10 mouse cellular contexts compared by ENCODE assay signal in the genomic region with DNA sequence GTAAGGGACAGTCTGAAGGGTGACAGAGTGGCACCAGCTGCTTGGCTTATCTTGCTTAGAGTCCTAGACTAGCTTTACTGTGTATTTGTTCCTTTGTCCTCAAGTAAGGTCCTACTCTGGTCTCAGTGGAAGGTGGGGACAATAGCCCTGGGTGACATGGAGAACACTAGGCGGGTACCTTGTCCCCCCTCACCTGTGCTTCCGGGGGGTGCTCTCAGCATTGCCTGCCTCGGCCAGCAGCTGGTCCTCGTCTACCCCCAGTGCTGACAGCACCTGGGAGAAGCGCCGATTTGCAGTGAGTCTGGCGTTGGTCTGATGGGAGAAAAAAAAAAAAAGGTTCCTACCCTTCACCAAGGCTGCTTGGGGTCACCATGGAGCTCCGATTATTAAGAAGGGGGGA. TPM values are rescaled to one million over a fixed set of nuclear protein-coding genes. Genes with fewer than 3 reads are reported as not detected.
DNase-seq lines count a peak whose midpoint lies in the region; ATAC-seq and TF ChIP-seq lines count a peak whose summit lies in the region.
"Had no signal": no experiment of that assay in that cellular context is flagged by ENCODE, and none has a peak within 500 bp of the region (broad histone marks: within the 10 kb centered on the region; RNA-seq: fewer than 3 reads in every experiment).

No protein-coding gene starts in this region.

- H3K4me3 ChIP-seq in erythroblast, embryonic 14.5 days (replicated peaks), result peak overlapping the region; percentile 100
- peak overlapping the region; percentile 99 for H3K4me3 ChIP-seq in lung, embryonic 16.5 days (ENCODE audit: low read length)
- peak overlapping the region; percentile 98 for H3K4me3 ChIP-seq in intestine, embryonic 16.5 days (ENCODE audit: low read length)
- H3K4me3 ChIP-seq in small intestine, adult 2 months (ENCODE audit: low read depth, low read length), result no peak overlapping the region

- H3K9me3 ChIP-seq in erythroblast, embryonic 14.5 days (ENCODE audit: control insufficient read depth, low read length), result no peaks in the 10 kb centered on the region
- H3K9me3 ChIP-seq in lung, embryonic 16.5 days (ENCODE audit: control insufficient read depth, low read length), result no peaks in the 10 kb centered on the region
- H3K9me3 ChIP-seq in intestine, embryonic 16.5 days (ENCODE audit: control insufficient read depth, low read length), result no peaks in the 10 kb centered on the region

- peak overlapping the region; percentile 94 for H3K4me2 ChIP-seq in lung, embryonic 16.5 days (ENCODE audit: low read depth, low read length)
- H3K4me2 ChIP-seq in intestine, embryonic 16.5 days (ENCODE audit: low read depth, low read length), result peak overlapping the region; percentile 72; the same call in 1 of the 2 replicates

- H3K27ac ChIP-seq in lung, embryonic 16.5 days (ENCODE audit: low read length), result peak overlapping the region; percentile 85
- H3K27ac ChIP-seq in intestine, embryonic 16.5 days (ENCODE audit: low read length), result peak overlapping the region; percentile 85
- peak overlapping the region; percentile 93 for H3K27ac ChIP-seq in small intestine, adult 2 months (ENCODE audit: insufficient read depth, low read depth, low read length)

- TF ChIP-seq POLR2A in small intestine, adult 2 months (IDR thresholded peaks at IDR 0.05; ENCODE audit: low read depth, low read length), result no peak

- no peak for ATAC-seq in erythroblast, adult 5-6 weeks (replicated peaks; ENCODE audit: low FRiP score, poor library complexity, severe bottlenecking)
- no peak for ATAC-seq in lung, embryonic 16.5 days (ENCODE audit: low read depth)
- ATAC-seq in intestine, embryonic 16.5 days, result no peak

- TF ChIP-seq CTCF in small intestine, adult 2 months (IDR thresholded peaks at IDR 0.05; ENCODE audit: extremely low read depth, insufficient read length, insufficient replicate concordance, low read depth, low read length), result no peak

- H3K27me3 ChIP-seq in erythroblast, embryonic 14.5 days (ENCODE audit: control insufficient read depth), result no peaks in the 10 kb centered on the region
- H3K27me3 ChIP-seq in lung, embryonic 16.5 days (ENCODE audit: control insufficient read depth, insufficient read depth, low read depth, low read length), result no peaks in the 10 kb centered on the region
- no peaks in the 10 kb centered on the region for H3K27me3 ChIP-seq in intestine, embryonic 16.5 days (replicated peaks; ENCODE audit: control insufficient read depth, insufficient read depth, low read length)
- no peaks in the 10 kb centered on the region for H3K27me3 ChIP-seq in small intestine, adult 2 months (ENCODE audit: control insufficient read depth, insufficient read depth, low read length)

- peak overlapping the region; percentile 96 for H3K9ac ChIP-seq in lung, embryonic 16.5 days (ENCODE audit: low read length)
- peak overlapping the region; percentile 77; the same call in 1 of the 2 replicates for H3K9ac ChIP-seq in intestine, embryonic 16.5 days (ENCODE audit: low read depth, low read length)

- WGBS in lung, embryonic 16.5 days, result 49% methylated on average over 8 of the region's 8 CpGs
- WGBS in intestine, embryonic 16.5 days, result 65% methylated on average over 8 of the region's 8 CpGs
- 54% methylated on average over 8 of the region's 8 CpGs for WGBS in small intestine, adult 2 months

- H3K36me3 ChIP-seq in erythroblast, embryonic 14.5 days (ENCODE audit: control insufficient read depth), result peaks cover 16% of the 10 kb centered on the region
- no peaks in the 10 kb centered on the region for H3K36me3 ChIP-seq in lung, embryonic 16.5 days (ENCODE audit: control insufficient read depth, insufficient read depth, low read length)
- H3K36me3 ChIP-seq in intestine, embryonic 16.5 days (ENCODE audit: control insufficient read depth, insufficient read depth, low read length), result no peaks in the 10 kb centered on the region
- H3K36me3 ChIP-seq in small intestine, adult 2 months (ENCODE audit: control insufficient read depth, insufficient read depth, low read length), result no peaks in the 10 kb centered on the region; the same call in 1 of the 2 replicates

- no peak for DNase-seq in lung, adult 18-20 months
- no peak for DNase-seq in B cell, adult 2 months
- DNase-seq in left cerebral cortex, adult 8-10 months (ENCODE audit: low spot score in 2 of 2), result no peak
- DNase-seq: adrenal gland, adult 8-10 months had no signal

- H3K4me1 ChIP-seq in erythroblast, embryonic 14.5 days (ENCODE audit: control insufficient read depth), result peaks cover 51% of the 10 kb centered on the region
- H3K4me1 ChIP-seq in lung, embryonic 16.5 days (replicated peaks; ENCODE audit: control insufficient read depth, insufficient read depth, low read length), result peaks cover 26% of the 10 kb centered on the region
- H3K4me1 ChIP-seq in intestine, embryonic 16.5 days (ENCODE audit: control insufficient read depth, insufficient read depth, low read length), result peaks cover 23% of the 10 kb centered on the region
- H3K4me1 ChIP-seq in small intestine, adult 2 months (ENCODE audit: control insufficient read depth, insufficient read depth, insufficient read length, low read length), result peaks cover 11% of the 10 kb centered on the region; the same call in 1 of the 2 replicates

RNA-seq across cellular contexts. Expression of a gene that starts 1.9 kb away (rescaled TPM):
- polyA plus RNA-seq in erythroblast, embryonic 14.5 days (2012), result 15.8 and 17.4 TPM in 2 replicates
- 28.4 and 63.2 TPM in 2 replicates for total RNA-seq in erythroblast, adult 5-6 weeks (2015; ENCODE audit: low replicate concordance)
- total RNA-seq in erythroblast, adult 5-6 weeks (2017; ENCODE audit: low replicate concordance), result 28.5 and 48.2 TPM in 2 replicates
- 67.4 and 69.7 TPM in 2 replicates for polyA plus RNA-seq in lung, embryonic 16.5 days (2015; fragmentation: Nextera tagmentation; extraction: Ambion mirVana)
- polyA plus RNA-seq in intestine, embryonic 16.5 days (2015; fragmentation: Nextera tagmentation; extraction: Ambion mirVana), result 60.2 and 65.6 TPM in 2 replicates
- polyA plus RNA-seq in small intestine, adult 2 months (2012; rRNA removed), result 7.3 and 27.7 TPM in 2 replicates
- 100 to 1,000 TPM in 2 of 4 experiments, 10 to 100 TPM in 2; 85.6 to 109 (median 94.2) TPM for total RNA-seq in left cerebral cortex, adult 8-10 months (2022)

RNA-seq across cellular contexts. Expression of a gene that starts 11.9 kb away (rescaled TPM):
- not detected in 2 replicates for polyA plus RNA-seq in erythroblast, embryonic 14.5 days (2012)
- 2.5 TPM in 1 of 2 replicates, not detected in the other for total RNA-seq in erythroblast, adult 5-6 weeks (2015; ENCODE audit: low replicate concordance)
- not detected in 2 replicates for total RNA-seq in erythroblast, adult 5-6 weeks (2017; ENCODE audit: low replicate concordance)
- polyA plus RNA-seq in lung, embryonic 16.5 days (2015; fragmentation: Nextera tagmentation; extraction: Ambion mirVana), result 1.3 and 1.5 TPM in 2 replicates
- polyA plus RNA-seq in intestine, embryonic 16.5 days (2015; fragmentation: Nextera tagmentation; extraction: Ambion mirVana), result 5.9 and 6.3 TPM in 2 replicates
- polyA plus RNA-seq in small intestine, adult 2 months (2012; rRNA removed), result 1.4 and 8.3 TPM in 2 replicates
- total RNA-seq in left cerebral cortex, adult 8-10 months (2022), result not detected
- total RNA-seq: neutrophil, adult 5-6 weeks had no signal

RNA-seq across cellular contexts. Expression of a gene that starts 23.4 kb away (rescaled TPM):
- 15.6 and 21.7 TPM in 2 replicates for polyA plus RNA-seq in erythroblast, embryonic 14.5 days (2012)
- 77.5 and 144 TPM in 2 replicates for total RNA-seq in erythroblast, adult 5-6 weeks (2015; ENCODE audit: low replicate concordance)
- total RNA-seq in erythroblast, adult 5-6 weeks (2017; ENCODE audit: low replicate concordance), result 5.9 and 14.1 TPM in 2 replicates
- 433 and 448 TPM in 2 replicates for polyA plus RNA-seq in lung, embryonic 16.5 days (2015; fragmentation: Nextera tagmentation; extraction: Ambion mirVana)
- polyA plus RNA-seq in intestine, embryonic 16.5 days (2015; fragmentation: Nextera tagmentation; extraction: Ambion mirVana), result 421 and 489 TPM in 2 replicates
- polyA plus RNA-seq in small intestine, adult 2 months (2012; rRNA removed), result 63.6 and 100 TPM in 2 replicates
- 10 to 100 TPM; 66.5 to 85.5 (median 77.9) TPM for total RNA-seq in left cerebral cortex, adult 8-10 months (2022)

RNA-seq across cellular contexts. Expression of a gene that starts 23.9 kb away (rescaled TPM):
- 4.6 and 4.7 TPM in 2 replicates for polyA plus RNA-seq in erythroblast, embryonic 14.5 days (2012)
- total RNA-seq in erythroblast, adult 5-6 weeks (2015; ENCODE audit: low replicate concordance), result 7.3 and 12.3 TPM in 2 replicates
- total RNA-seq in erythroblast, adult 5-6 weeks (2017; ENCODE audit: low replicate concordance), result 14.7 and 18.7 TPM in 2 replicates
- polyA plus RNA-seq in lung, embryonic 16.5 days (2015; fragmentation: Nextera tagmentation; extraction: Ambion mirVana), result 49.4 and 50.1 TPM in 2 replicates
- polyA plus RNA-seq in intestine, embryonic 16.5 days (2015; fragmentation: Nextera tagmentation; extraction: Ambion mirVana), result 60.1 and 62.7 TPM in 2 replicates
- 11.8 and 27.0 TPM in 2 replicates for polyA plus RNA-seq in small intestine, adult 2 months (2012; rRNA removed)
- 10 to 100 TPM; 22.1 to 29.0 (median 23.8) TPM for total RNA-seq in left cerebral cortex, adult 8-10 months (2022)

RNA-seq across cellular contexts. Expression of a gene that starts 34.4 kb away (rescaled TPM):
- 25.1 and 29.2 TPM in 2 replicates for polyA plus RNA-seq in erythroblast, embryonic 14.5 days (2012)
- total RNA-seq in erythroblast, adult 5-6 weeks (2015; ENCODE audit: low replicate concordance), result 15.0 and 32.4 TPM in 2 replicates
- 15.8 and 18.0 TPM in 2 replicates for total RNA-seq in erythroblast, adult 5-6 weeks (2017; ENCODE audit: low replicate concordance)
- 263 and 265 TPM in 2 replicates for polyA plus RNA-seq in lung, embryonic 16.5 days (2015; fragmentation: Nextera tagmentation; extraction: Ambion mirVana)
- polyA plus RNA-seq in intestine, embryonic 16.5 days (2015; fragmentation: Nextera tagmentation; extraction: Ambion mirVana), result 175 and 180 TPM in 2 replicates
- 32.9 and 63.2 TPM in 2 replicates for polyA plus RNA-seq in small intestine, adult 2 months (2012; rRNA removed)
- 100 to 1,000 TPM; 253 to 272 (median 266) TPM for total RNA-seq in left cerebral cortex, adult 8-10 months (2022)
